Mouse (Mus musculus) forebrain, postnatal 0 days (tissue): ENCODE data around the gene Pdcd10. TPM values are rescaled to one million over a fixed set of nuclear protein-coding genes. Genes with fewer than 3 reads are reported as not detected.
A peak's percentile ranks its signal among the peaks of the same experiment; 100 is the strongest.

Experiments used
- ATAC-seq: fragments of 200-750 bp; cut with Nextera tagmentation; 2 replicates; pipeline ENCODE4 v1.8.0; 2017; ENCODE audit warnings: mild to moderate bottlenecking, moderate library complexity
- DNase-seq: peaks from one replicate; pipeline ENCODE4 v3.0.0-alpha.2; 2015
- H3K27ac ChIP-seq: fragments of 300-500 bp; sonication (generic); 2 replicates; pipeline ENCODE4 v1.5.1; 2014; ENCODE audit warnings: low read depth, mild to moderate bottlenecking, antibody characterized with exemption, low read length, moderate library complexity, mixed read lengths
- H3K27me3 ChIP-seq: fragments of 300-500 bp; sonication (generic); 2 replicates; pipeline ENCODE4 v1.6.1; 2014; ENCODE audit warnings: mild to moderate bottlenecking, low read length, mixed read lengths; ENCODE audit not compliant: insufficient read depth
- H3K36me3 ChIP-seq: fragments of 300-500 bp; sonication (generic); 2 replicates; pipeline ENCODE4 v1.6.1; 2014; ENCODE audit warnings: mild to moderate bottlenecking, moderate library complexity; ENCODE audit not compliant: insufficient read depth
- H3K4me1 ChIP-seq: fragments of 300-500 bp; sonication (generic); 2 replicates; pipeline ENCODE4 v1.6.1; 2014; ENCODE audit warnings: antibody characterized with exemption; ENCODE audit not compliant: insufficient read depth
- H3K4me2 ChIP-seq: fragments of 300-500 bp; sonication (generic); 2 replicates; pipeline ENCODE4 v1.6.1; 2014; ENCODE audit warnings: low read depth, mild to moderate bottlenecking, moderate library complexity
- H3K4me3 ChIP-seq: fragments of 300-500 bp; sonication (generic); 2 replicates; pipeline ENCODE4 v1.5.1; 2014; ENCODE audit warnings: low read depth, low read length, mixed read lengths
- H3K9ac ChIP-seq: fragments of 300-500 bp; sonication (generic); 2 replicates; pipeline ENCODE4 v1.6.1; 2014; ENCODE audit warnings: mild to moderate bottlenecking
- H3K9me3 ChIP-seq: fragments of 300-500 bp; sonication (generic); 2 replicates; pipeline ENCODE4 v1.6.1; 2016; ENCODE audit warnings: low read length
- CTCF ChIP-seq: sonication (generic); IDR thresholded peaks from 2 replicates; pipeline ENCODE4 v1.5.1; 2016; ENCODE audit warnings: antibody characterized with exemption, control low read depth, low read depth
- WGBS: fragments of 180-500 bp; shearing (Covaris S2); extraction: QIAGEN DNeasy Blood & Tissue Kit; methylation state at CpG from one replicate; pipeline ENCODE4 v1.1.7; 2014; 5-methylcytosine and 5-hydroxymethylcytosine counted together
- polyA plus RNA-seq: library from polyadenylated mRNA; unstranded; fragments of >200 nt; fragmentation: Nextera tagmentation; extraction: Ambion mirVana; gene quantifications from 2 replicates; pipeline ENCODE4 v1.2.1, GENCODE M21; 2015
- total RNA-seq: library from RNA; depleted of rRNA; stranded (reverse); fragments of >200 nt; gene quantifications from 2 replicates; pipeline ENCODE4 v1.2.3, GENCODE M21; 2014

Pdcd10 gene
- total and polyA plus RNA-seq, 2 experiments from 2014 or later, result 65.7 to 98.0 TPM

DNA sequence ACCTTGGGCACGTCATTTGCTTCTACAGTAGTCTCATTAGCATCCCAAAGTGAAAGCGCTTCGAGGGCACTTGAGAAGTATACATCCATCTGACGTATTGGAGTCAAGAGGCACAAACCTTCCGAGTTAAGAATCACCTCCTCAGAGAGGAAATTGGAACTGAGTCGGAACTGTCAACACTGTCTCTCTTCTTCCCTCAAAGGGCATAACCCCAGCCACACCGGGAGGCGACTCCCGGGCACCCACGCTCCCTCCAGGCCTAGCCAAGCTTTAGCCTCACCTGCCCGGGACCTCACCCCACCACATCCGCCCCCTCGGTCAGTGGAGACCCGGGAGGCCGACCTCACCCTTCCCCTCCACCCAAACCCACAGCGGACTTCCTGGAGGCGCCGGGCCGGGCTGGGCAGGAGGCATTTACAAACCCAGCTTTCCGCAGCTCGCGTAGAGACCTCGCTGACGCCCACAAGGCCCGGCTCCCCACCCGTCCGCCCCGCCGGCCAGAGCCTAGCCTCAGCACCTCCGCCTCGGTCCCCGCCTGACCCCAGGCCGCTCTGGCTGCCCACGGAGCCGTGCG lies 448 bp downstream of the Pdcd10 start:
- TF ChIP-seq CTCF, result no peak
- ATAC-seq, result peak; percentile 5
- Histone ChIP-seq H3K4me2 (peak overlapping the region; percentile 63), H3K27me3 (no peaks in the 10 kb centered on the region), H3K4me3 (peak overlapping the region; percentile 75), H3K36me3 (no peaks in the 10 kb centered on the region), H3K27ac (peak overlapping the region; percentile 75), H3K9ac (peak overlapping the region; percentile 76), H3K4me1 (0 out of 2 replicates have a peak, but pooled peaks cover 3% of the 10 kb centered on the region), H3K9me3 (no peaks in the 10 kb centered on the region)
- peak; percentile 20 for DNase-seq
- WGBS, result under 1% methylated on average over 36 of the region's 36 CpGs

DNA sequence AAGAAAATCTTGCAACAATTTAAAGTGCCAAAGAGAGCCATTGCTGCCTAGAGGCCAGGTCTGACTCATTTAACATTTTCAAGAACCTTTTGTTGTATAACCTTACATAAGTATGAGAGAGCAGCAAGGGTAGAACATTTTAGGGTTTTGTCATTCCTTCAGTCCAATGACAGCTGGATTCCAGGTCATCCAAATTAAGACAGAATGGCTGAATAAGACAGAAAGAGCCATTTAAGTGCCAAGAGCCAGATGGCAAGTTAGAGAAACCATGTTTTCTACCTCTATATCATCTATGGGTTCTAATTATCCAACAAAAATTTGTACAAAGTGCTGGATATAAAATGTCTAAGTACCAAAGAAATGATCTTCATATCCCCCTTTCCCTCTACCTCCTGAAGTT lies 5.4 kb downstream of the Pdcd10 start:
- Histone ChIP-seq H3K36me3 (no peaks in the 10 kb centered on the region), H3K27ac (no peak overlapping the region), H3K9me3 (no peaks in the 10 kb centered on the region), H3K9ac (no peak overlapping the region), H3K4me3 (no peak overlapping the region), H3K4me1 (0 out of 2 replicates have a peak, but pooled peaks cover 3% of the 10 kb centered on the region), H3K4me2 (no peak overlapping the region), H3K27me3 (no peaks in the 10 kb centered on the region)
- no peak for TF ChIP-seq CTCF
- DNase-seq (no peak), ATAC-seq (no peak)

DNA sequence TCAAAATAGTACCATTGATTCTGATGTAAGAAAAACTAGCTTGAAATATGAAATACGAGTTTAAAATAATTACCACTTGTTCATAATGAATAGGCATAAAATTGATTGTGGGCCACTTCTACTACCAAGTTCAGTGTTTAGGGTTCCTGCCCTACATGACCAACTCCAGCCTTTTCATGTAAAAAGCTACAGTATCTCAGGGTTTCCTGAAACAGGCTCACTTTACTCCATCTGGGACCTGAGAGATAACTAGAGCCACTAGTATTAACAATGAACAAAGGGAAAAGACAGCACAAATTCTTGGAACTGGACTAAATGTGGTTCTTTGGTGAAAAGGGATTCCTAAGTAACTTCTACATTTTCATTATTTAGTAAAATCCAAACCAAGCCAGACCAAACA lies 12.4 kb downstream of the Pdcd10 start:
- H3K4me3 ChIP-seq, result no peak overlapping the region
- no peak overlapping the region for H3K9ac ChIP-seq
- no peak for TF ChIP-seq CTCF
- H3K27me3 ChIP-seq, result no peaks in the 10 kb centered on the region
- WGBS, result 89% methylated on average over 1 of the region's 1 CpGs
- H3K9me3 ChIP-seq, result no peaks in the 10 kb centered on the region
- H3K4me1 ChIP-seq, result no peaks in the 10 kb centered on the region
- no peak overlapping the region for H3K27ac ChIP-seq
- ATAC-seq, result no peak
- no peak for DNase-seq
- no peak overlapping the region for H3K4me2 ChIP-seq
- peaks cover 5% of the 10 kb centered on the region for H3K36me3 ChIP-seq

DNA sequence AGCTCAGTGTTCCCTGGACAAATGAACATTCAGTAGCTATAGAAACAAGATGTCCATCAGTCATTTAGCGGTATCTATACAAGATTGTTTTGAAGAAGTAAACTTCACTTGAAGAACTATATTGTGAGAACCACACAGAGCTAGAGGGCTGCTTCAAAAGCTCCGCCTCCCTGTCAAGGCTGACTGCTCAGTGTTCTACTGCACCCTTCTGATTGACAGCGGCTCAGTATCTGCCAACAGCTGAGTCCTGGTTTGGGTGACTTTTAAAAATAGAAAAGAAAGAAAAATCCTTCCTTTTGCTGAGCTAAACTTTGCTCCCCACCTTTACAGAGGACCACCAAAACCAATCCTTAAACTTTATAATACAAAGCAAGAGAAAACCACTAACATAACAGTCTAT lies 13.8 kb downstream of the Pdcd10 start:
- no peak for DNase-seq
- no peaks in the 10 kb centered on the region for H3K9me3 ChIP-seq
- WGBS, result 72% methylated on average over 3 of the region's 3 CpGs
- H3K27me3 ChIP-seq, result no peaks in the 10 kb centered on the region
- peaks cover 10% of the 10 kb centered on the region for H3K36me3 ChIP-seq
- ATAC-seq, result no peak
- no peak for TF ChIP-seq CTCF
- no peak overlapping the region for H3K4me2 ChIP-seq
- no peaks in the 10 kb centered on the region for H3K4me1 ChIP-seq
- H3K27ac ChIP-seq, result no peak overlapping the region
- no peak overlapping the region for H3K4me3 ChIP-seq
- no peak overlapping the region for H3K9ac ChIP-seq

DNA sequence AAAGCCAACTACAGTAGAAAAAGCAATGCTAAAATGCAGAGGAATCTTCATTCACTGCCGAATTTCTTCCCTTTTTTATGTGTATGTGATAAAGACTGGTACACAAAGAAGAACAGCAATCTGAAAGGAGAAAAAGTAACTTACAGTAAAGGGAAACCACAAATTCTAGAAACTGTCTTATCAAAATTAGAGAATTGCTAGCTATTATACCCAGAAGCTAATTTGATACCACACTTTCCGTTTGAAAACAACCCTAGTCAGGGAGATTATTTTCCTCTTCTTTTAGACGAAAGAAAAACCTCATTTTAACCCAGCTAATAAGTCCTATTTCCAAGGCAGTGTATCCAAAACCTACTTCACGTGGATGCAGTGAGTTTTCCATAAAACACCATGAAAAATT lies 15.4 kb downstream of the Pdcd10 start:
- Histone ChIP-seq H3K9me3 (no peaks in the 10 kb centered on the region), H3K4me3 (no peak overlapping the region), H3K4me1 (no peaks in the 10 kb centered on the region), H3K4me2 (no peak overlapping the region), H3K36me3 (peaks cover 10% of the 10 kb centered on the region), H3K27me3 (no peaks in the 10 kb centered on the region), H3K27ac (no peak overlapping the region), H3K9ac (no peak overlapping the region)
- 92% methylated on average over 4 of the region's 4 CpGs for WGBS
- DNase-seq, result no peak
- TF ChIP-seq CTCF, result no peak
- no peak for ATAC-seq

DNA sequence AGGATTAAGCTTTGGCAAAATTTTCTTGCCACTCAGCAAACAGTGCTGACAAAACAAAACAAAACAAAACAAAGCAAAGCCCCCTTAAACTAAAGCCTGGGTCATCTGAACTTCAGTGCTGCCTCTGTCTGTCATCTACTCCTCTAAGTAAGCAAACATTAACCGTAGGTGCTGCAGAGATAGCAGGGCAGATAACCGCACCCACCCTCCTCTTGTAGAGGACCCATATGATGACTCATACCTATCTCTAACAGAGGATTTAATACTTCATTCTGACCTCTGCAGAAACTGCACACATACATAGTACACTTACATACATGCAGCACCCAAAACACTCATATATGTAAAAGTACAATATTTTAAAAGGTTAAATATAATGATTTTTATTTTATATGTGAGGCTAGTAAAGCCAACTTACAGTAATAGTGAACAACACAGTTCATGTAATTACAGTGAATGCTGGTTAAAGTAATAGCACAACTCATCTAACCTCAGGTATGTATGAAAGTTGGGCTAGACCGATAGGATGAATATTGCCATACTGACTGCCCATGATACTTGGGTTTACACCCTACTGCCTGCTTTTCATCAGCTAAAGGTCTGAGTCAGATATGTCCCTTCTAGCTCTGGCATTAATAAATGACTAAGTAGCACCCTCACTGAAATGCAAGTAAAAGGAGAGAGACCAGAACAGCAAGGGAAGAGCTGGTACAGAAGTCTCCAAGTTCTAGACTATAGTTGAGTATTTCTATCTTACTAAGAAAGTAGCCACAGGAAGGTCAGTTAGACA lies 22.4 kb downstream of the Pdcd10 start:
- ATAC-seq (no peak), DNase-seq (no peak)
- no peaks in the 10 kb centered on the region for H3K4me1 ChIP-seq
- 94% methylated on average over 3 of the region's 3 CpGs for WGBS
- no peak overlapping the region for H3K4me3 ChIP-seq
- H3K9me3 ChIP-seq, result no peaks in the 10 kb centered on the region
- no peak overlapping the region for H3K27ac ChIP-seq
- no peaks in the 10 kb centered on the region for H3K27me3 ChIP-seq
- no peak overlapping the region for H3K4me2 ChIP-seq
- peaks cover 8% of the 10 kb centered on the region for H3K36me3 ChIP-seq
- no peak overlapping the region for H3K9ac ChIP-seq
- TF ChIP-seq CTCF, result no peak

DNA sequence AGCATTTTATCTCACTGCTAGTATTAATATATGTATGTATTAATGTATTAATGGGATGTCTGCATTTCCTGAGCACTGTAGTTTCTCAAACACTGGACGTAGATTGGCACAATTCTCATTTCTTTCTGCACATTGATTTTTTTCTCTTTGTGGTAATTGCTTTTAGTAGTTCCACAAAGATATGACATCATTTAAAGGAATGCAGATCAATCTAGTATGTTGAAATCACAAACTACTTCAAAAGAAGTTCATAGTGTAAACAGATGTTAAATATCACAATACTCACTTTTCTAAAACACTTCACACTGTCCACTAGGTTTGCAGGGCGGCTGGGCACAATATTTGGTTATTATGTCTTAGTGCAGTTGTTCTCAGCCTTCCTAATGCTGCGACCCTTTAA lies 25.6 kb downstream of the Pdcd10 start:
- 89% methylated on average over 3 of the region's 3 CpGs for WGBS
- no peak for DNase-seq
- Histone ChIP-seq H3K4me3 (no peak overlapping the region), H3K27me3 (no peaks in the 10 kb centered on the region), H3K4me1 (no peaks in the 10 kb centered on the region), H3K9me3 (no peaks in the 10 kb centered on the region), H3K36me3 (peaks cover 13% of the 10 kb centered on the region), H3K4me2 (no peak overlapping the region), H3K9ac (no peak overlapping the region), H3K27ac (no peak overlapping the region)
- no peak for TF ChIP-seq CTCF
- ATAC-seq, result no peak
